Mouse (Mus musculus) megakaryocyte, embryonic 14.5 days (primary cell): ENCODE data around the gene St5.

Source experiments
- FLI1 ChIP-seq: IDR thresholded peaks from 2 replicates; pipeline ENCODE4 v1.6.1; 2012; ENCODE audit warnings: low read length, inconsistent platforms, mixed read lengths
- GATA1 ChIP-seq: IDR thresholded peaks from 3 replicates; pipeline ENCODE4 v1.6.1; 2012; ENCODE audit warnings: mixed read lengths, low read length, inconsistent platforms, borderline replicate concordance

DNA sequence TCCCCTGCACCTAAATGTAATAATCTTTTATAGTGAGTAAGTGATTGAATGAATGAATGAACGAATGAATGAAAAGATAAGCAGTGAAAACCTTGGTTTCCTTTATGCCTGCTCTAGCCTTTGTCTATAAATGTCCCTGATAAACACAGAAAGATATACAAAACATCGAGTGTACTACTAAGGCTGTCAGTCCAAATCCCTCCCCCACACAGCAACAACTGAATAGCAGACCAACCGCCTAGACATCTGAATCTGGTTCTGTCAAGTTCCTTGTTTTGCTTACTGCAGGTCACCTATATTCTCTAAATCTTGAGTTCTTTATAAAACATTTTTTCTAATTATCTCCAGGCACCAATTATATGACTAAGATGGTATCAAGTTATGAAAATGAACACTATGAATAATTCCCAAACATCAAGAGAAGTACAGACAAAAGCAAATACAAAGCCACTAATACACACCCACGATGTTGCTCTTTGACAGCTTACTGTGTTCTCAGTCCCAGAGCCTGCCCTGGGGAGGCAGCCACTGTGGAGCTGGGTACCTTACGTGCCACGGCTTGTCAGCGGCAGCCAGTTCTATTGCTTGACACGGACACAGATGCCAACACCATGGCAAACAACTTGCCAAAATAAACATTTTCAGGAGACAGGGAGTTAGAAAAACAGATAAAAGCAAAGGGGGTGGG lies 141.8 kb downstream of the St5 start:
- no peak for TF ChIP-seq GATA1
- no peak for TF ChIP-seq FLI1
